Mouse (Mus musculus): ENCODE measurements around the gene Vpreb2.
"Not testable (repeated sequence)": the region's sequence is repeated elsewhere in the genome, so short reads cannot be mapped to it uniquely, and the experiment has no call there.

The Vpreb2 gene

GRCm38 (mm10) chr16:17980128-17980527 lies at the start of gene Vpreb2:
Vpreb2 (plus strand) TSS chr16:17980428.
- DNase-seq: no peak

- no peak for DNase-seq
Observed at GRCm38 (mm10) chr16:17931906-17932460, 48.2 kb upstream of the Vpreb2 start.

- no peak for DNase-seq
Observed at GRCm38 (mm10) chr16:17933594-17934444, 46.4 kb upstream of the Vpreb2 start.

- no peak for DNase-seq
Observed at GRCm38 (mm10) chr16:17934445-17934910, 45.8 kb upstream of the Vpreb2 start.

- DNase-seq: no peak
Observed at GRCm38 (mm10) chr16:17936776-17937175, 43.5 kb upstream of the Vpreb2 start.

- DNase-seq: no peak
Observed at GRCm38 (mm10) chr16:17938187-17938586, 42.0 kb upstream of the Vpreb2 start.

- DNase-seq: peak; percentile 74 to 84
Observed at GRCm38 (mm10) chr16:17938821-17939220, 41.4 kb upstream of the Vpreb2 start.

- peak in 1 of 2 experiments; percentile 27 for DNase-seq
Observed at GRCm38 (mm10) chr16:17939255-17939751, 40.9 kb upstream of the Vpreb2 start.

- DNase-seq: no peak
Observed at GRCm38 (mm10) chr16:17943466-17943865, 36.8 kb upstream of the Vpreb2 start.

GRCm38 (mm10) chr16:17945081-17945831 lies 35.0 kb upstream of the Vpreb2 start:
- DNase-seq: peak; percentile 28 to 61

GRCm38 (mm10) chr16:17949421-17949877 lies 30.8 kb upstream of the Vpreb2 start:
- no peak for DNase-seq

- no peak for DNase-seq
Observed at GRCm38 (mm10) chr16:17950068-17950467, 30.2 kb upstream of the Vpreb2 start.

- no peak for DNase-seq
Observed at GRCm38 (mm10) chr16:17951618-17952017, 28.6 kb upstream of the Vpreb2 start.

GRCm38 (mm10) chr16:17956052-17956638 lies 24.1 kb upstream of the Vpreb2 start:
- not testable (repeated sequence) for DNase-seq

- DNase-seq: no peak
Observed at GRCm38 (mm10) chr16:17962091-17962490, 18.1 kb upstream of the Vpreb2 start.

GRCm38 (mm10) chr16:17971853-17972252 lies 8.4 kb upstream of the Vpreb2 start:
- no peak for DNase-seq

- DNase-seq: not testable (repeated sequence)
Observed at GRCm38 (mm10) chr16:17977840-17978239, 2.4 kb upstream of the Vpreb2 start.

GRCm38 (mm10) chr16:17983201-17983600 lies 3.0 kb downstream of the Vpreb2 start:
- DNase-seq: no peak

- peak in 1 of 2 experiments; percentile 5 for DNase-seq
Observed at GRCm38 (mm10) chr16:17984231-17984630, 4.0 kb downstream of the Vpreb2 start.

GRCm38 (mm10) chr16:17985078-17985477 lies 4.8 kb downstream of the Vpreb2 start:
- DNase-seq: no peak

GRCm38 (mm10) chr16:17986456-17987132 lies 6.4 kb downstream of the Vpreb2 start:
- DNase-seq: peak; percentile 62 to 71

GRCm38 (mm10) chr16:17987703-17988102 lies 7.5 kb downstream of the Vpreb2 start:
- no peak for DNase-seq

All from kidney, postnatal 4 days (tissue).